Mouse (Mus musculus) CH12.LX (cell line): ENCODE data around the gene B3galt4.

ENCODE experiments used
- CHD1 ChIP-seq: IDR thresholded peaks from 2 replicates; pipeline ENCODE4 v1.6.1; 2012; ENCODE audit warnings: low read depth, low read length, improper control_type of control experiment, inconsistent platforms
- CTCF ChIP-seq, 2 experiments: IDR thresholded peaks in 1 of 2; conservative IDR thresholded peaks in 1 of 2; 2 replicates each; pipeline ENCODE4 v1.5.1; 2011 to 2012; ENCODE audit warnings: low read depth in 2 of 2, low read length in 2 of 2, improper control_type of control experiment in 1 of 2, inconsistent platforms in 1 of 2, mild to moderate bottlenecking in 1 of 2, moderate library complexity in 1 of 2
- EP300 ChIP-seq: IDR thresholded peaks from 2 replicates; pipeline ENCODE4 v1.6.1; 2011; ENCODE audit warnings: low read length, improper control_type of control experiment
- KAT2A ChIP-seq: IDR thresholded peaks from 2 replicates; pipeline ENCODE4 v1.6.1; 2012; ENCODE audit warnings: low read length, improper control_type of control experiment, inconsistent platforms; ENCODE audit not compliant: insufficient replicate concordance
- MAX ChIP-seq: IDR thresholded peaks from 2 replicates; pipeline ENCODE4 v1.6.1; 2011; ENCODE audit warnings: low read length, improper control_type of control experiment
- MYC ChIP-seq: IDR thresholded peaks from 2 replicates; pipeline ENCODE4 v1.6.1; 2011; ENCODE audit warnings: low read depth, mild to moderate bottlenecking, improper control_type of control experiment, low read length
- NELFE ChIP-seq: IDR thresholded peaks from 2 replicates; pipeline ENCODE4 v1.6.1; 2011; ENCODE audit warnings: low read depth, low read length, improper control_type of control experiment
- PAX5 ChIP-seq: IDR thresholded peaks from 2 replicates; pipeline ENCODE4 v1.6.1; 2012; ENCODE audit warnings: low read length, inconsistent platforms, mixed read lengths
- RCOR1 ChIP-seq: conservative IDR thresholded peaks from 2 replicates; pipeline ENCODE4 v1.6.1; 2012; ENCODE audit warnings: low read depth, mild to moderate bottlenecking, inconsistent platforms, low read length, improper control_type of control experiment
- UBTF ChIP-seq: IDR thresholded peaks from 2 replicates; pipeline ENCODE4 v1.6.1; 2012; ENCODE audit warnings: low read depth, mild to moderate bottlenecking, inconsistent platforms, low read length, improper control_type of control experiment, moderate library complexity
- USF1 ChIP-seq: IDR thresholded peaks from 2 replicates; pipeline ENCODE4 v1.6.1; 2014; ENCODE audit warnings: low read depth, mild to moderate bottlenecking, inconsistent platforms, low read length, improper control_type of control experiment
- ZC3H11A ChIP-seq: IDR thresholded peaks from 2 replicates; pipeline ENCODE4 v1.6.1; 2012; ENCODE audit warnings: low read depth, mild to moderate bottlenecking, inconsistent platforms, low read length, improper control_type of control experiment
- ZNF384 ChIP-seq: IDR thresholded peaks from 2 replicates; pipeline ENCODE4 v1.6.1; 2012; ENCODE audit warnings: low read depth, low read length, improper control_type of control experiment, inconsistent platforms

DNA sequence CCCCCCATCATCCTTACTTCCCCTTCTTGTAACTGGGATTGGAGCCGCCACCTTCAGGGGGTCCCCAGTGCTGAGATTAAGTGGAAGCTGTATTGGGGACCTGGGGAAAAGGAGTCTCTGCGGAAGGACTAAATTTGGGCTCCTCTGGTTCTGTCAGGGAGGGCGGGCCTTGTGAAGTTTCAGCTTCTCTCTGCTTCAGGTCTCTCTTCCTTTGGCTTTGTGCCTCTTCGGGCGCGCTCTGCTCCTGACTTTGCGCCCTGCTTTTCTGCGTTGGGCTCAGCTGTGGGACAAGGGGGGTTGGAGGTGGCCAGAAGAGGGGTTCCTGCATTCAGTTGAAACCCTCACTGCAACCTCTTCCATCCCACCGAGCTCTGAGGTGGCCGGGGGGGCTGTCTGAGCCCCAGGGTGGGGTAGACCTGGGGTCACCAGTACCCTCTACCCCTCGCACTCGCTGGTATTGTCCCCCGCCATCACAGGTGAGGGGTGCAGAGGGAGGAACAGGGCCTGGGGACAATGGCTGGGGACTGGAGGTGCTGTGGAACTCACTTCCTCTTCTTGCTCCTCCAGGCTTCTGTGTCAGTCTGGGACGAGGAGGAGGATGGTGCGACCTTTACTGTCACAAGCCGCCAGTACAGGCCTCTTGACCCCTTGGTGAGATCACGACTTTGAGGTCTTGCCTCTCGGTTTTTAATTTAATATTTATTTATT lies 20.0 kb downstream of the B3galt4 start:
- no peak for TF ChIP-seq CHD1
- TF ChIP-seq MAX, result no peak
- TF ChIP-seq CTCF (conservative IDR thresholded peaks at IDR 0.05 in 1 of 2, IDR thresholded peaks at IDR 0.05 in 1 of 2; ENCODE audit: low read depth in 2 of 2, low read length in 2 of 2), result no peak
- TF ChIP-seq ZC3H11A, result no peak
- no peak for TF ChIP-seq NELFE
- TF ChIP-seq USF1, result no peak
- TF ChIP-seq ZNF384, result no peak
- TF ChIP-seq RCOR1, result no peak
- TF ChIP-seq KAT2A, result no peak
- TF ChIP-seq UBTF, result no peak
- TF ChIP-seq PAX5, result no peak
- TF ChIP-seq MYC, result no peak
- TF ChIP-seq EP300, result no peak
